Mouse (Mus musculus) cerebellum, adult 18-20 months (tissue): ENCODE measurements around the gene Cks1b.
A peak's percentile ranks its signal among the peaks of the same experiment; 100 is the strongest.

Experiments
- DNase-seq, 2 experiments: peaks; one replicate each; pipeline ENCODE4 v3.0.0; 2021

The Cks1b gene

DNA sequence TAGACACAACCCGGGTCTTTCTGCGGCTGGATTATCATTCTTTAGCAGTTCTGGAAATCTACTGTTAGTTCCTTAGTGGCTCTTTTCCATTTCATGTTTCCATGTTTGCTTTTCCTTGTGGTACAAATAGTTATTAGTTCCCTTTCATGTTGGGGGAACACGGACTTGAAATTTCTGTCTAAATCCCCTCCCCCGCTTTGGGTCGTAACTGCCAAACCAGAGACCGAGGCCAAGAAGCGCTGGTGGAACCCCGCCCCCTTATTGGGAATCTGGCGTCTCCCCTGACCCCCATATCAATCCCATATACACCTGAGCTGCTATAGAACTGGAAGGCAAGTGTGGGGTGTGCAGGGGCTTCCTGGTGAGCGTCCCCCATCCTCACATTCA is 22.8 kb downstream of the Cks1b start:
- DNase-seq = peak; percentile 18 to 45

DNA sequence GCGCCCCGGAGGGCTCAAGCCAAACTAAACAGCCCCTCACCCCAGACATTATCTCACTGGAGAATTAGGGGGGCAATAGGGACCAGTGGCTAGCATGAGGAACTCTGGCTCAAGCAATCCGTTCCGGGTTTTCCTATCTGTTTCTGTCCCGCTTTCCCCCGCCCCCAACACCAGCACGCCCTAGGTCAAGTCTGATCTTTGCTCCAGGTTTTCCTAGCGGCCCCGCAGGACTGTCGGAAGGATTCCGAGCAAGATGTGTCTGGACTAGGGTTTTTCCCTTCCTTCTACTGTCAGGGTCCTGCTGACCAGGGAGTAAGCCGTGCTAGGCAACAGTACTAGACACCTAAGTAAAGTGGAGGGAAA is 23.3 kb downstream of the Cks1b start:
- DNase-seq = peak; percentile 87 to 89

DNA sequence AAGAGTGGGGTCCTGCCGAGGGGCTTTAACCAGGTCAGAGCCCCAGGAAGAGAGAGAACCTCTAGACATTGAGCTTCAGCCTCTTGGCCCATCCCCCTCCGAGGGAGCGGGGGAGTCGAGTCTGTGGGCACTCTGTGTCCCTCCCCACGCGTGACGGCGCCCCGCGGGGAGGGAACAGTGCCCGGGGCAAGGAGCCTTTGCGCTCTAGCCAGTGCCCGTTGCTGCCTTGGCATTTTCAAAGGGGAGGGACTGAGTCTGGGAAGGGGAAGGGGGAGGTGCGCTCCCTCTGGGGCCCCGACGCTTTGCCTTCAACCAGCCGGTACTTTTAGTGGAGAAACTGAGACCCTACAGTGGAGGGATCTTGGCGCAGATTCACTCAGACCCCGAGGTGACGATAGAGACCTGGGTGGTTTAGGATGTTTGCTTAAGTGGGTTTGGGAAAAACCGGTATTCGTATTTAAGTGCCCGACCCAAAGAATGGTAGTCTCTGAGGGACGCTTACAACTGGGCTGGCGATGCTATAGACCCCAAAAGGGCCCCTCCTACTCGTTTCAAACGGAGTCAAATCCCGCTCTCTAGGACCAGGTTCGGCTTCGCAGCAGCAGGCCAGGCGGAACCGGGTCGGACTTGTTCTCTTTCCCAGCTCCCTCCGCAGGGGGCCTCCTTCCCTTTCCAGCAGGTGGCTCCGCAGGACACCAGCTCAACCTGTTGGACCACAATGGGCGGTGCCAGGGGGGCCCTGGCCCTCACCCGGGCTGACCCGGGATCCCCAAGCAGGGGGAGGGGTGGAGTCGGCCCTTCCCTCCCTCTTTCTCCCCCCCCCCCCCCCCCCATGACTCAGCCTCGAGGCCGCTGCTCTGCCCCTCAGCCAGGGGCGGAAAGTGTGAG is 23.9 kb downstream of the Cks1b start, which contains the start of gene Zbtb7b:
Gene Zbtb7b, minus strand, starts transcription at position 771 of the 888 bp plus-strand sequence.
- peak; percentile 84 to 89 for DNase-seq

DNA sequence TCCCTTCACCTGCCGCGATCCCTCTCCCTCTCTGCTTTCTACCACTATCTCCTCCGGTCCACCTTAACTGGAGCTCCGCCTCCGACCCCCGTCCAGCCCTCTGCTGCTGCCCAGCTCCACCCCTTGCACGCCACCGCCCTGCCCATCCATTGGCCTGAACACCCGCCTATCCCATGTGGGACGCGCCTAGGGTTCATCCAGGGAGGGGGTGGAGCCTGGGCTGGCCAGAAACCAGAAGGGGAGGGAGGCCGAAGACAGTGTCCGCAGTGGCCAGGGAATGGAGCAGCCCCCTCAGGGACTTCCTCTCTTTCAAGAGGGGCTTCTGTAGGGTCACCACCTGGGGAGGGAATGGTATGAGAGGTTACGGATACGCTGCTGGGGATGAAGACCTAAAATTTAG is 24.6 kb downstream of the Cks1b start:
- DNase-seq = peak; percentile 97 to 100

- peak; percentile 56 to 58 for DNase-seq
Measured at GRCm38 (mm10) chr3:89392871-89393311, 25.3 kb downstream of the Cks1b start.

DNA sequence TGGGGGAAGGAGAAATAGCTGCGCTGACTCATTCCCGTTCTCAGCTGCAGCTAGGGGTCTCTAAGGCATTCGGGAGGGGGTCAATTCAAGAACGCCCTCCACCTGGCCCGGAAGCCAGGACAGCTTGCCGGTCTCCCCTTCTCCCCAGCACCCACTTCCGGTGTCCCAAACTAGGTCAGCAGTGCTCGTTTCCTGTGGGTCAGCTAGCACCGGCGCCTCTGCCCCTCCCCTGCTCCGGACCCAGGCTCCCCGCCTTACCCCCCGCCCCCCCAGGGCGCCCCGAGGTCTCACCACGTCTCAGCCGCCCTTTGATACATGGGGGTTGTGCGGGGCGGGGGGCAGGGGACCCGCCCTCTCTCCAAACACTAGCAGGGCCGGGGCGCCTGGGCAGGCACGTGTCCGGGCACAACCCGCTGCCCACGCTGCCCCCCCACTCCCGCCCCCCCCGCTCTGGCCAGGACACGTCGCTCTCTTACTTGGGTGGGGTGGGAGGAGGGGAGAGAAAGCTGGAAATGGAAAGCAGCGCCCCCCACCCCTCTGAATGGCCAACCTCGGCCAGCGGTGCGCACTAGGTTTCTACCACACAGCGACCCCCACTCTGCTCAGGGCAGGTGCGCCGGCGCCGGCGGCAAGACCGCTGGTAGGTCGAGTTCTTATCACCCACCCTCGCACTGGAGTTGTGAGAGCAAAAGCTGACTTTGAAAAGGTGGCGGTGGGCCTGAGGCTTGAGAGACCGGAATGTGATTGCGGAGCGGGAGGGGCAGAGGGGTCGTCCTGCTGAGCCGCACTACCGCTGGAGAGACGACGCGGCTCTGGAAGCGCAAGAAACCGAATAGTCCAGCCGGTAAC is 26.3 kb downstream of the Cks1b start:
- DNase-seq = peak; percentile 64 to 68

DNA sequence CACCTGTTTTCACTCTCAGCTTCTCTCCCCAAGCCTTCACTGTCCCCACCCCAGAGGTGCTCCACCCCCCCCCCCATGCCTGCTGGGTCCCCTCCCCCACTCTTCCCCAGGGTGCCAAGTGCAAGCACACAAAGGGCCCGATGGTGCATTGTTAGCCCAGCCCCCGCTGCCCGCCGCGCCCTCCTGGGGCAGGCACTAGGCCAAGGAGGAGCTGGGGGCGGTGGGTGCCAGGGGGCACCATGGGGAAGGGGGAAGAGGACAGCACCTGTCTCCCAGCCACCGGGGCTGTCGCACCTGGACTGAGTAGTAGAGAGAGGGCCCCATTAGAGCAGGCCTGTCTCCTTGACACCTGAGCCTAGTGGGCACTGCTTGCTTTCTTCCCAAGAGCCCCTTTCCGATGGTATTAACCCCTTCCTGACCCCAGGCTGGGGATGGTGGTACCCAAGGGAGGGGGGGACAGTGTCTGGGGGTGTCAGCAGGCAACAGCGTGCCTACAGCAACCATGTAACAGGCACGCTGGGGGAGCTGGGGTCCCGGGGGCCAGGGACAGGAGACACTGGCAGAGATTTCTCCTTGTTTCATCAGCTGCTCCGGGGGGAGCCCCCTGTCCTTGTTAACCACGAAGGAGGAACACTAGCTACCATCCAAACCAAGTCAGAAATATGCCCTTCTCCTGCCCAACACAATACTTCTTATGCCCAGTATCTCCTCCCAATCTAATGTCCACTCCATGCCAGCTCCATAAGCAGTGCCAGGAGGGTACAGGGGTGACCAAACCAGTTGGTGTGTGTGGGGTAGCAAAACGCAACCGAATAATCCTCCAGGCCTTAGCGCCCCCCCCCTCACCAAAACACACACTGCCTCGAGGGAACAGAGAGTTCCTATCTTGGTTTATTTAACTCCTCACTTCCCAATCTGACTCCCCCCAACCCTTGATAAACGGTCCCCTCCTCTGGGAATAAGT is 27.2 kb downstream of the Cks1b start:
- peak; percentile 32 to 53 for DNase-seq

- DNase-seq = peak in 1 of 2 experiments; percentile 41
Measured at GRCm38 (mm10) chr3:89390111-89390515, 28.1 kb downstream of the Cks1b start.

GRCm38 (mm10) chr3:89388901-89389740 is 29.1 kb downstream of the Cks1b start:
- peak in 1 of 2 experiments; percentile 40 for DNase-seq

- peak in 1 of 2 experiments; percentile 55 for DNase-seq
Measured at GRCm38 (mm10) chr3:89388134-89388881, 29.9 kb downstream of the Cks1b start.

- DNase-seq = no peak
Measured at GRCm38 (mm10) chr3:89387632-89388031, 30.6 kb downstream of the Cks1b start.

- no peak for DNase-seq
Measured at GRCm38 (mm10) chr3:89386438-89387420, 31.5 kb downstream of the Cks1b start.

DNA sequence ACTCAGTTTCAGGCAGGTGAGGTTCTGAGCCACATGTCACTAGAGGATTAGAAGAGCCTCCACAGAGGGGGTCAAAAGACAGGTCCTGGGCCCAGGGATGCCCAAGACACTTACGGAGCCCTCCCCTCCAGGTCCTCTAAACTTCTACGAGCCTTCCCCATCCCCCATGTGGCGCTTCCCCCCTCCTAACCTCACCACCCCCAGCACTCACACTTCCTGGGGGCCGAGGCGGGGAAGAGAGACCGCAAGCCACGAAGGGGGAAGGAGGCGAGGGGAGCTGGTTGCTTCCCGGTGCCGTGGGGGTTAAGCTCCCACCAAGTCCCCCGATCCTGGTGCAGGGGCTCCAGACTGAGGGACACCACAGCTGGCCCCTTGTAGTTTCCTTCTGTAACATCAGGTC is 32.7 kb downstream of the Cks1b start:
- no peak for DNase-seq

- no peak for DNase-seq
Measured at GRCm38 (mm10) chr3:89384331-89385076, 33.7 kb downstream of the Cks1b start.

GRCm38 (mm10) chr3:89383651-89384255 is 34.4 kb downstream of the Cks1b start:
- no peak for DNase-seq

GRCm38 (mm10) chr3:89382950-89383349 is 35.2 kb downstream of the Cks1b start:
- DNase-seq = no peak

- DNase-seq = no peak
Measured at GRCm38 (mm10) chr3:89382033-89382882, 35.9 kb downstream of the Cks1b start.
